Mouse (Mus musculus): ENCODE results near the gene Ube2dnl2. TPM values are rescaled to one million over a fixed set of nuclear protein-coding genes. Genes with fewer than 3 reads are reported as not detected.

Gene Ube2dnl2
- not detected for total RNA-seq (2022)

- DNase-seq (ENCODE audit: low spot score): no peak
These were observed at the start of gene Ube2dnl2 for GRCm38 (mm10) chrX:114907282-114907681. Gene Ube2dnl2 (plus strand): TSS chrX:114907582.

GRCm38 (mm10) chrX:114895489-114895888, 11.9 kb upstream of the Ube2dnl2 start:
- no peak for DNase-seq (ENCODE audit: low spot score)

GRCm38 (mm10) chrX:114897506-114897905, 9.9 kb upstream of the Ube2dnl2 start:
- DNase-seq (ENCODE audit: low spot score): no peak

GRCm38 (mm10) chrX:114903391-114903790, 4.0 kb upstream of the Ube2dnl2 start:
- DNase-seq (ENCODE audit: low spot score): no peak

- no peak for DNase-seq (ENCODE audit: low spot score)
These were observed 2.7 kb upstream of the Ube2dnl2 start, which contains the start of gene Ube2dnl1 for GRCm38 (mm10) chrX:114904712-114905111. Gene Ube2dnl1 (plus strand): TSS chrX:114905012.

- no peak for DNase-seq (ENCODE audit: low spot score)
These were observed 47.7 kb downstream of the Ube2dnl2 start for GRCm38 (mm10) chrX:114955066-114955465.

Other genes starting within 250 kb of the Ube2dnl2 start
- not detected for gene Ube2dnl1, start 2.6 kb upstream of the Ube2dnl2 start, total RNA-seq (2022)